Comparison of ENCODE assay signal across 14 mouse cellular contexts in genomic region chr2:138085390-138085789, GRCm38 (mm10).
DNase-seq lines count a peak whose midpoint lies in the region; ATAC-seq and TF ChIP-seq lines count a peak whose summit lies in the region.
"Had no signal": no experiment of that assay in that cellular context is flagged by ENCODE, and none has a peak within 500 bp of the region (broad histone marks: within the 10 kb centered on the region; RNA-seq: fewer than 3 reads in every experiment).

No protein-coding gene starts in this region.

- H3K4me1 ChIP-seq in midbrain, postnatal 0 days (ENCODE audit: insufficient read depth, low read length), result no peaks in the 10 kb centered on the region
- no peaks in the 10 kb centered on the region for H3K4me1 ChIP-seq in midbrain, embryonic 11.5 days (ENCODE audit: control insufficient read depth, insufficient read depth, low read length)
- H3K4me1 ChIP-seq: limb, embryonic 12.5 days; midbrain, embryonic 12.5 days; neural tube, embryonic 12.5 days had no signal

- H3K9ac ChIP-seq in midbrain, postnatal 0 days (replicated peaks; ENCODE audit: low read length, poor library complexity, severe bottlenecking), result no peak overlapping the region
- no peak overlapping the region for H3K9ac ChIP-seq in midbrain, embryonic 11.5 days (ENCODE audit: low read length)
- H3K9ac ChIP-seq: limb, embryonic 12.5 days; midbrain, embryonic 12.5 days; neural tube, embryonic 12.5 days had no signal

- no peak for TF ChIP-seq CTCF in midbrain, postnatal 0 days (IDR thresholded peaks at IDR 0.05)

- no peak overlapping the region for H3K4me2 ChIP-seq in midbrain, postnatal 0 days (ENCODE audit: low read depth, low read length, poor library complexity, severe bottlenecking)
- H3K4me2 ChIP-seq in midbrain, embryonic 11.5 days, result no peak overlapping the region
- H3K4me2 ChIP-seq: limb, embryonic 12.5 days; midbrain, embryonic 12.5 days; neural tube, embryonic 12.5 days had no signal

- no peak overlapping the region for H3K4me3 ChIP-seq in midbrain, postnatal 0 days (ENCODE audit: low read depth, low read length)
- H3K4me3 ChIP-seq in midbrain, embryonic 11.5 days (ENCODE audit: low read depth, low read length), result no peak overlapping the region
- H3K4me3 ChIP-seq: limb, embryonic 12.5 days; midbrain, embryonic 12.5 days; neural tube, embryonic 12.5 days had no signal

- H3K27ac ChIP-seq in midbrain, postnatal 0 days (ENCODE audit: low read depth, low read length), result no peak overlapping the region
- no peak overlapping the region for H3K27ac ChIP-seq in midbrain, embryonic 11.5 days (ENCODE audit: low read depth, low read length)
- H3K27ac ChIP-seq: limb, embryonic 12.5 days; midbrain, embryonic 12.5 days; neural tube, embryonic 12.5 days had no signal

- H3K9me3 ChIP-seq in midbrain, postnatal 0 days (ENCODE audit: low read length), result no peaks in the 10 kb centered on the region
- no peaks in the 10 kb centered on the region for H3K9me3 ChIP-seq in midbrain, embryonic 11.5 days (ENCODE audit: control insufficient read depth, low read length)
- H3K9me3 ChIP-seq: limb, embryonic 12.5 days; midbrain, embryonic 12.5 days; neural tube, embryonic 12.5 days had no signal

- WGBS in midbrain, postnatal 0 days, result 74% methylated on average over 6 of the region's 6 CpGs
- 90% methylated on average over 6 of the region's 6 CpGs for WGBS in midbrain, embryonic 11.5 days

- peak; percentile 74 for ATAC-seq in cerebellum, adult (ENCODE audit: insufficient number of reproducible peaks, low FRiP score, low TSS enrichment)
- ATAC-seq in midbrain, postnatal 0 days (ENCODE audit: low FRiP score), result no peak
- no peak for ATAC-seq in midbrain, embryonic 11.5 days (ENCODE audit: low FRiP score)

- no peaks in the 10 kb centered on the region for H3K27me3 ChIP-seq in midbrain, postnatal 0 days (ENCODE audit: insufficient read depth, low read length)
- H3K27me3 ChIP-seq in midbrain, embryonic 11.5 days (ENCODE audit: control insufficient read depth, insufficient read depth, low read length), result no peaks in the 10 kb centered on the region
- H3K27me3 ChIP-seq: limb, embryonic 12.5 days; midbrain, embryonic 12.5 days; neural tube, embryonic 12.5 days had no signal

- H3K36me3 ChIP-seq in midbrain, postnatal 0 days (ENCODE audit: insufficient read depth, low read length), result no peaks in the 10 kb centered on the region
- H3K36me3 ChIP-seq in midbrain, embryonic 11.5 days (ENCODE audit: control insufficient read depth, insufficient read depth, low read length), result no peaks in the 10 kb centered on the region
- H3K36me3 ChIP-seq: limb, embryonic 12.5 days; midbrain, embryonic 12.5 days; neural tube, embryonic 12.5 days had no signal

- DNase-seq in cerebellum, postnatal 4 days (ENCODE audit: low spot score in 2 of 2), result no peak
- peak; percentile 26 for DNase-seq in midbrain, postnatal 0 days (ENCODE audit: low spot score)
- DNase-seq in midbrain, embryonic 11.5 days (ENCODE audit: low spot score, missing footprints), result no peak
- peak; percentile 34 to 52 for DNase-seq in frontal cortex, adult 2 months (ENCODE audit: extremely low spot score in 1 of 2, low spot score in 1 of 2)
- DNase-seq in right cerebral cortex, postnatal 4 days, result peak; percentile 2
- no peak for DNase-seq in gastrocnemius, adult 8-10 months (ENCODE audit: low spot score in 2 of 2)
- DNase-seq in heart, postnatal 4 days, result no peak
- DNase-seq: adrenal gland, postnatal 25 days; kidney, postnatal 25 days; lung, adult 18-20 months had no signal

Comparison
In these comparisons a context has a peak if more than half of its experiments do, and no peak if none do; other contexts are left out.
1. DNase-seq: peak in midbrain, postnatal 0 days (single experiment), frontal cortex, adult 2 months (2 of 2) and right cerebral cortex, postnatal 4 days (single experiment); none in cerebellum, postnatal 4 days (0 of 2), midbrain, embryonic 11.5 days (single experiment), gastrocnemius, adult 8-10 months (0 of 2) and heart, postnatal 4 days (single experiment).